Mouse (Mus musculus) midbrain, embryonic 11.5 days (tissue): ENCODE results near the gene Cyp17a1. TPM values are rescaled to one million over a fixed set of nuclear protein-coding genes. Genes with fewer than 3 reads are reported as not detected.

Experiments used
- ATAC-seq: fragments of 200-750 bp; cut with Nextera tagmentation; 2 replicates; pipeline ENCODE4 v1.8.0; 2017; ENCODE audit warnings: moderate TSS enrichment, moderate library complexity; ENCODE audit not compliant: low FRiP score
- DNase-seq: peaks from one replicate; pipeline ENCODE4 v3.0.0; 2015; ENCODE audit warnings: low spot score; ENCODE audit errors: missing footprints
- H3K27ac ChIP-seq: fragments of 300-500 bp; sonication (generic); 2 replicates; pipeline ENCODE4 v1.5.1; 2014; ENCODE audit warnings: low read depth, low read length
- H3K27me3 ChIP-seq: fragments of 300-500 bp; sonication (generic); 2 replicates; pipeline ENCODE4 v1.6.1; 2014; ENCODE audit warnings: mild to moderate bottlenecking, low read length, moderate library complexity, mixed read lengths; ENCODE audit not compliant: control insufficient read depth, insufficient read depth
- H3K36me3 ChIP-seq: fragments of 300-500 bp; sonication (generic); 2 replicates; pipeline ENCODE4 v1.6.1; 2014; ENCODE audit warnings: mild to moderate bottlenecking, low read length, moderate library complexity, mixed read lengths; ENCODE audit not compliant: control insufficient read depth, insufficient read depth
- H3K4me1 ChIP-seq: fragments of 300-500 bp; sonication (generic); 2 replicates; pipeline ENCODE4 v1.6.1; 2014; ENCODE audit warnings: low read length; ENCODE audit not compliant: control insufficient read depth, insufficient read depth
- H3K4me2 ChIP-seq: fragments of 300-500 bp; sonication (generic); 2 replicates; pipeline ENCODE4 v1.6.1; 2014; ENCODE audit warnings: mild to moderate bottlenecking, moderate library complexity
- H3K4me3 ChIP-seq: fragments of 300-500 bp; sonication (generic); 2 replicates; pipeline ENCODE4 v1.5.1; 2014; ENCODE audit warnings: low read depth, low read length
- H3K9ac ChIP-seq: fragments of 300-500 bp; sonication (generic); 2 replicates; pipeline ENCODE4 v1.6.1; 2014; ENCODE audit warnings: low read length
- H3K9me3 ChIP-seq: fragments of 300-500 bp; sonication (generic); 2 replicates; pipeline ENCODE4 v1.6.1; 2016; ENCODE audit warnings: low read length; ENCODE audit not compliant: control insufficient read depth
- WGBS: fragments of 180-500 bp; shearing (Covaris S2); extraction: QIAGEN DNeasy Blood & Tissue Kit; methylation state at CpG from one replicate; pipeline ENCODE4 v1.1.7; 2014; 5-methylcytosine and 5-hydroxymethylcytosine counted together
- polyA plus RNA-seq: library from polyadenylated mRNA; unstranded; fragments of >200 nt; fragmentation: Nextera tagmentation; extraction: Ambion mirVana; gene quantifications from 2 replicates; pipeline ENCODE4 v1.2.1, GENCODE M21; 2014

Gene Cyp17a1
- polyA plus RNA-seq, 1 experiment from 2014 or later: not detected

DNA sequence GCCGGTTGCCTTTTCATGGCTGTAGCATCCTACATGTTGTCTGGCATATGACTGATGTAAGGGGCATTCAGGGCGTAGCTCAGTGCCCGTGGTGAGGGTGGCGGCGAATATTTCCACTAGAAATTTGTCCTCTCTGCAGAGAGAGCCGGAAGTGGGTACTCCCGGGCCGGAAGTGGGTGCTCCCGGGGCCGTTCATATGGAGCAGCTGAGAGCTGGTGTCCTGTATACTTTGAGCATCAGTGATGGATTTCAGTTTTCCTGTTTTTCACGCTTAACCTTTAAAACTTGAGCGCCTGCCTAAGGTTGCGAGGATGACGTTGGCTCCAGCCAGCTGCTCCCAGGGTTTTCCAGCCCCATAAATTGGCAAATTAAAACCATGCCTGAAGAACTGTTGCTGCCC, 33.5 kb downstream of the Cyp17a1 start:
- Histone ChIP-seq H3K4me3 (no peak overlapping the region), H3K27ac (no peak overlapping the region), H3K4me1 (peaks cover 12% of the 10 kb centered on the region), H3K36me3 (no peaks in the 10 kb centered on the region), H3K9me3 (no peaks in the 10 kb centered on the region), H3K4me2 (no peak overlapping the region), H3K9ac (no peak overlapping the region), H3K27me3 (no peaks in the 10 kb centered on the region)
- WGBS: 91% methylated on average over 14 of the region's 14 CpGs
- ATAC-seq (no peak), DNase-seq (no peak)

- DNase-seq (no peak), ATAC-seq (no peak)
- Histone ChIP-seq H3K4me3 (no peak overlapping the region), H3K27ac (no peak overlapping the region), H3K4me2 (no peak overlapping the region), H3K36me3 (no peaks in the 10 kb centered on the region), H3K4me1 (peaks cover 9% of the 10 kb centered on the region), H3K9ac (no peak overlapping the region), H3K9me3 (no peaks in the 10 kb centered on the region), H3K27me3 (no peaks in the 10 kb centered on the region)
Measured at GRCm38 (mm10) chr19:46639053-46639452, 33.9 kb downstream of the Cyp17a1 start.

GRCm38 (mm10) chr19:46637598-46637997, 35.4 kb downstream of the Cyp17a1 start:
- Histone ChIP-seq H3K27ac (no peak overlapping the region), H3K9ac (no peak overlapping the region), H3K36me3 (no peaks in the 10 kb centered on the region), H3K4me3 (no peak overlapping the region), H3K9me3 (no peaks in the 10 kb centered on the region), H3K4me1 (peaks cover 9% of the 10 kb centered on the region), H3K4me2 (no peak overlapping the region), H3K27me3 (no peaks in the 10 kb centered on the region)
- 85% methylated on average over 6 of the region's 6 CpGs for WGBS
- DNase-seq: no peak
- no peak for ATAC-seq

GRCm38 (mm10) chr19:46635766-46636165, 37.2 kb downstream of the Cyp17a1 start:
- Histone ChIP-seq H3K27ac (no peak overlapping the region), H3K4me1 (no peaks in the 10 kb centered on the region), H3K36me3 (no peaks in the 10 kb centered on the region), H3K9ac (no peak overlapping the region), H3K4me2 (no peak overlapping the region), H3K9me3 (no peaks in the 10 kb centered on the region), H3K27me3 (no peaks in the 10 kb centered on the region), H3K4me3 (no peak overlapping the region)
- ATAC-seq (no peak), DNase-seq (no peak)
- WGBS: 62% methylated on average over 9 of the region's 9 CpGs

- H3K9me3 ChIP-seq: no peaks in the 10 kb centered on the region
- 76% methylated on average over 9 of the region's 9 CpGs for WGBS
- H3K4me2 ChIP-seq: no peak overlapping the region
- H3K9ac ChIP-seq: no peak overlapping the region
- no peaks in the 10 kb centered on the region for H3K27me3 ChIP-seq
- DNase-seq (no peak), ATAC-seq (no peak)
- H3K27ac ChIP-seq: no peak overlapping the region
- no peak overlapping the region for H3K4me3 ChIP-seq
- no peaks in the 10 kb centered on the region for H3K36me3 ChIP-seq
- H3K4me1 ChIP-seq: peaks cover 11% of the 10 kb centered on the region
Measured at GRCm38 (mm10) chr19:46631637-46632036, 41.3 kb downstream of the Cyp17a1 start.

- Histone ChIP-seq H3K4me3 (no peak overlapping the region), H3K4me2 (no peak overlapping the region), H3K36me3 (peaks cover 3% of the 10 kb centered on the region; the same call in 1 of the 2 replicates), H3K27me3 (no peaks in the 10 kb centered on the region), H3K9me3 (no peaks in the 10 kb centered on the region), H3K4me1 (peaks cover 13% of the 10 kb centered on the region), H3K27ac (no peak overlapping the region), H3K9ac (no peak overlapping the region)
- ATAC-seq: no peak
- WGBS: 75% methylated on average over 9 of the region's 9 CpGs
- DNase-seq: no peak
Measured at GRCm38 (mm10) chr19:46629807-46630206, 43.2 kb downstream of the Cyp17a1 start.

- WGBS: 85% methylated on average over 10 of the region's 10 CpGs
- Histone ChIP-seq H3K36me3 (peaks cover 4% of the 10 kb centered on the region; the same call in 1 of the 2 replicates), H3K27me3 (no peaks in the 10 kb centered on the region), H3K9ac (no peak overlapping the region), H3K4me2 (no peak overlapping the region), H3K27ac (no peak overlapping the region), H3K4me1 (peaks cover 26% of the 10 kb centered on the region), H3K9me3 (no peaks in the 10 kb centered on the region), H3K4me3 (no peak overlapping the region)
- ATAC-seq: no peak
- DNase-seq: no peak
Measured at GRCm38 (mm10) chr19:46628403-46628802, 44.6 kb downstream of the Cyp17a1 start.

GRCm38 (mm10) chr19:46625519-46625918, 47.5 kb downstream of the Cyp17a1 start:
- Histone ChIP-seq H3K9ac (no peak overlapping the region), H3K4me3 (no peak overlapping the region), H3K4me2 (no peak overlapping the region), H3K9me3 (no peaks in the 10 kb centered on the region), H3K4me1 (peaks cover 52% of the 10 kb centered on the region), H3K27me3 (no peaks in the 10 kb centered on the region), H3K36me3 (peaks cover 4% of the 10 kb centered on the region; the same call in 1 of the 2 replicates), H3K27ac (no peak overlapping the region)
- DNase-seq (no peak), ATAC-seq (no peak)
- 67% methylated on average over 10 of the region's 10 CpGs for WGBS

- ATAC-seq: no peak
- Histone ChIP-seq H3K9me3 (no peaks in the 10 kb centered on the region), H3K36me3 (peaks cover 4% of the 10 kb centered on the region; the same call in 1 of the 2 replicates), H3K4me1 (peaks cover 57% of the 10 kb centered on the region), H3K4me2 (no peak overlapping the region), H3K27me3 (no peaks in the 10 kb centered on the region), H3K9ac (no peak overlapping the region), H3K27ac (no peak overlapping the region), H3K4me3 (no peak overlapping the region)
- no peak for DNase-seq
- WGBS: 92% methylated on average over 12 of the region's 12 CpGs
Measured at GRCm38 (mm10) chr19:46625015-46625414, 48.0 kb downstream of the Cyp17a1 start.
